Mouse (Mus musculus) ES-E14 (cell line): ENCODE measurements around the gene Eps8l2. TPM values are rescaled to one million over a fixed set of nuclear protein-coding genes. Genes with fewer than 3 reads are reported as not detected.

Experiments used
- DNase-seq: peaks from one replicate; pipeline ENCODE4 v3.0.0-alpha.2; 2013; ENCODE audit warnings: low read depth, low spot score
- H3K27ac ChIP-seq: 2 replicates; pipeline ENCODE4 v1.5.1; 2012; ENCODE audit warnings: low read depth, mild to moderate bottlenecking, low read length, moderate library complexity, mixed read lengths; ENCODE audit not compliant: poor library complexity, insufficient read depth, severe bottlenecking
- H3K36me3 ChIP-seq: 2 replicates; pipeline ENCODE4 v1.6.1; 2012; ENCODE audit warnings: mild to moderate bottlenecking, low read length, moderate library complexity, mixed read lengths; ENCODE audit not compliant: control insufficient read depth, poor library complexity, insufficient read depth, severe bottlenecking
- H3K4me1 ChIP-seq, 2 experiments: fragments of 150-350 bp in 1 of 2; sonication (generic) in 1 of 2; 2 replicates each; pipeline ENCODE4 v1.6.1; 2012; ENCODE audit warnings: low read length in 2 of 2, mild to moderate bottlenecking in 1 of 2, mixed read lengths in 1 of 2; ENCODE audit not compliant: control insufficient read depth in 2 of 2, insufficient read depth in 2 of 2, poor library complexity in 1 of 2
- H3K4me3 ChIP-seq, 2 experiments: fragments of 150-350 bp in 1 of 2; sonication (generic) in 1 of 2; 2 replicates each; pipeline ENCODE4 v1.5.1; 2012; ENCODE audit warnings: low read length in 2 of 2, low read depth in 1 of 2, mild to moderate bottlenecking in 1 of 2, mixed read lengths in 1 of 2; ENCODE audit not compliant: insufficient read depth in 1 of 2, poor library complexity in 1 of 2, severe bottlenecking in 1 of 2
- H3K9ac ChIP-seq: 2 replicates; pipeline ENCODE4 v1.6.1; 2012; ENCODE audit warnings: low read depth, mild to moderate bottlenecking, low read length, mixed read lengths; ENCODE audit not compliant: poor library complexity, insufficient read depth, severe bottlenecking
- H3K9me3 ChIP-seq: fragments of 150-350 bp; sonication (generic); 2 replicates; pipeline ENCODE4 v1.6.1; 2012; ENCODE audit warnings: low read depth, mild to moderate bottlenecking, low read length; ENCODE audit not compliant: control insufficient read depth, insufficient read depth
- CHD2 ChIP-seq: IDR thresholded peaks from 2 replicates; pipeline ENCODE4 v1.6.1; 2014; ENCODE audit warnings: mild to moderate bottlenecking, low read depth, low read length, inconsistent platforms
- HCFC1 ChIP-seq: IDR thresholded peaks from 2 replicates; pipeline ENCODE4 v1.6.1; 2012; ENCODE audit warnings: low read length, inconsistent platforms, borderline replicate concordance; ENCODE audit not compliant: insufficient read depth
- MAFK ChIP-seq: IDR thresholded peaks from 2 replicates; pipeline ENCODE4 v1.6.1; 2014; ENCODE audit warnings: mild to moderate bottlenecking, low read depth, low read length, inconsistent platforms; ENCODE audit not compliant: insufficient read depth
- ZC3H11A ChIP-seq: IDR thresholded peaks from 2 replicates; pipeline ENCODE4 v1.6.1; 2012; ENCODE audit warnings: low read depth, mild to moderate bottlenecking, inconsistent platforms, low read length, borderline replicate concordance
- ZNF384 ChIP-seq: IDR thresholded peaks from 2 replicates; pipeline ENCODE4 v1.6.1; 2012; ENCODE audit warnings: low read depth, low read length, inconsistent platforms
- in situ Hi-C, 2 experiments: fragments of 600-800 bp; cut with MboI; formaldehyde crosslinking; loops; one replicate each; pipeline ENCODE4 v1.15.1; 2025; ENCODE audit warnings: low sequenced_read_pairs in 2 of 2, inconsistent platforms in 1 of 2; ENCODE audit not compliant: unreplicated experiment in 2 of 2
- total RNA-seq: library from RNA; depleted of rRNA; stranded (reverse); fragments of 300-350 nt; gene quantifications from 2 replicates; pipeline ENCODE4 v1.2.3, GENCODE M21; 2012

Gene Eps8l2
- total RNA-seq, 1 experiment, result 10.4 TPM

- Histone ChIP-seq H3K9me3 (no peaks in the 10 kb centered on the region), H3K9ac (no peak overlapping the region), H3K4me3 (no peak overlapping the region), H3K27ac (peak overlapping the region; percentile 23; the same call in 1 of the 2 replicates), H3K36me3 (no peaks in the 10 kb centered on the region), H3K4me1 (peaks cover 11 to 17% of the 10 kb centered on the region in 2 experiments)
- no peak for TF ChIP-seq CHD2
- no peak for TF ChIP-seq ZNF384
- TF ChIP-seq HCFC1, result no peak
- TF ChIP-seq ZC3H11A, result no peak
- no peak for TF ChIP-seq MAFK
- in situ Hi-C loops, result no loop called here
- DNase-seq, result no peak
Measured at GRCm38 (mm10) chr7:141373611-141374010, 34.9 kb downstream of the Eps8l2 start.

- DNase-seq, result no peak
- Histone ChIP-seq H3K4me3 (no peak overlapping the region), H3K9ac (no peak overlapping the region), H3K36me3 (no peaks in the 10 kb centered on the region), H3K4me1 (peaks cover 11 to 17% of the 10 kb centered on the region in 2 experiments), H3K9me3 (no peaks in the 10 kb centered on the region), H3K27ac (no peak overlapping the region)
- in situ Hi-C loops, result no loop called here
- TF ChIP-seq MAFK (no peak), HCFC1 (no peak), ZNF384 (no peak), CHD2 (no peak), ZC3H11A (no peak)
Measured at GRCm38 (mm10) chr7:141374399-141374798, 35.7 kb downstream of the Eps8l2 start.

GRCm38 (mm10) chr7:141379584-141379983, 40.9 kb downstream of the Eps8l2 start:
- no peak for TF ChIP-seq HCFC1
- TF ChIP-seq ZC3H11A, result no peak
- TF ChIP-seq MAFK, result no peak
- TF ChIP-seq ZNF384, result no peak
- no peak for TF ChIP-seq CHD2
- H3K9ac ChIP-seq, result no peak overlapping the region
- H3K27ac ChIP-seq, result no peak overlapping the region
- no peaks in the 10 kb centered on the region for H3K36me3 ChIP-seq
- in situ Hi-C loops, result no loop called here
- no peak overlapping the region for H3K4me3 ChIP-seq
- H3K4me1 ChIP-seq, result peaks cover 2 to 15% of the 10 kb centered on the region in 2 experiments; a peak in 2 of 4 replicates
- no peak for DNase-seq
- H3K9me3 ChIP-seq, result no peaks in the 10 kb centered on the region

- H3K4me1 ChIP-seq, result peaks cover 0 to 15% of the 10 kb centered on the region in 2 experiments; a peak in 1 of 4 replicates
- H3K9me3 ChIP-seq, result no peaks in the 10 kb centered on the region
- no peak for DNase-seq
- H3K27ac ChIP-seq, result no peak overlapping the region
- in situ Hi-C loops, result no loop called here
- no peaks in the 10 kb centered on the region for H3K36me3 ChIP-seq
- no peak overlapping the region for H3K4me3 ChIP-seq
- TF ChIP-seq MAFK (no peak), CHD2 (no peak), ZC3H11A (no peak), HCFC1 (no peak), ZNF384 (no peak)
- no peak overlapping the region for H3K9ac ChIP-seq
Measured at GRCm38 (mm10) chr7:141381068-141381835, 42.6 kb downstream of the Eps8l2 start.
